Comparison of ENCODE assay signal across 9 mouse cellular contexts in the genomic region with DNA sequence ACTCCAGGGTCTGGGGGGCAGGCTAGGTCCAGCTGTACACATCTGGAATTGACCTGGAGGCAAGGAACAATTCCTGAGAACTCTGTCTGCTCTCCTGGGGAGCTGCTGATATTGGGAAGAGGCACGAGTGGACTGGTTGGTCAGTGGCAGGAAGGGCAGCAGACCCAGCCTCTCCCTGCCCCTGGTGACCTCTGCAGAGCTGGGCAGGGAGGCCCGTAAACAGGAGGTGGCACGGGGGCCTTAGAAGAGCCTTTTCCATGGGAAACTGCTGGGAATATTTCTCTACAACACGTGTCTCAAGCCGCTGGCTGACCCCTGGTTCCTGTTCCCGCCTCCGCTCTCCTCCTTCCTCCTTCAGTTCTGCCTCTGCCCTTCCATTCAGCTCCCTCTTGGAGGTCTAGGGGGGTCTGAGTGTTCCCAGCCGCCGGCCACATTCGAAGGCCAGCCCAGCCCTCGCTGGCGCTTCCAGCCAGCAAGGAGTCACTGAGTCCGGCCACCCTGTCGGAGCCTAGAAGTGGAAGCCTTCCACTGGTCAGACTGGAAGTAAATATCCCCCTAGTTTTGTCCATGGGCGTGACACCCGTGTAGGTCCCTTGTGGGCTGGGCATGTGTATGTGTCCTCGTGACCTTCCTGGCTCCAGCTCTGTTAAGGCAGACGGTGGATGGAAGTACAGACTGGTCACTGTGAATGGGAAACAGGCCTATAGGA. TPM values are rescaled to one million over a fixed set of nuclear protein-coding genes. Genes with fewer than 3 reads are reported as not detected.
DNase-seq lines count a peak whose midpoint lies in the region; ATAC-seq lines count a peak whose summit lies in the region.
"Had no signal": no experiment of that assay in that cellular context is flagged by ENCODE, and none has a peak within 500 bp of the region (broad histone marks: within the 10 kb centered on the region; RNA-seq: fewer than 3 reads in every experiment).

No protein-coding gene starts in this region.

- no peak overlapping the region for H3K4me2 ChIP-seq in forebrain, embryonic 13.5 days
- H3K4me2 ChIP-seq in kidney, embryonic 14.5 days (replicated peaks; ENCODE audit: low read depth, low read length) = peak overlapping the region; percentile 15; the same call in 1 of the 2 replicates

- no peaks in the 10 kb centered on the region for H3K9me3 ChIP-seq in forebrain, embryonic 10.5 days
- H3K9me3 ChIP-seq in forebrain, embryonic 13.5 days (replicated peaks) = no peaks in the 10 kb centered on the region
- H3K9me3 ChIP-seq in kidney, embryonic 14.5 days (ENCODE audit: control insufficient read depth, low read length) = no peaks in the 10 kb centered on the region

- ATAC-seq in forebrain, embryonic 13.5 days = no peak
- ATAC-seq in kidney, embryonic 14.5 days (ENCODE audit: low FRiP score, low TSS enrichment) = no peak
- no peak for ATAC-seq in monocyte, adult 5-6 weeks (replicated peaks; ENCODE audit: insufficient number of reproducible peaks, low FRiP score, low TSS enrichment, poor library complexity, severe bottlenecking)

- H3K9ac ChIP-seq in forebrain, embryonic 13.5 days = no peak overlapping the region
- H3K9ac ChIP-seq in kidney, embryonic 14.5 days (ENCODE audit: low read depth, low read length) = 0 out of 2 replicates have a peak overlapping the region, but pooled peaks have one; percentile 4

- H3K4me3 ChIP-seq in forebrain, embryonic 10.5 days = no peak overlapping the region
- H3K4me3 ChIP-seq in forebrain, embryonic 13.5 days = no peak overlapping the region
- H3K4me3 ChIP-seq in kidney, embryonic 14.5 days (ENCODE audit: low read length) = no peak overlapping the region

- peaks cover 84% of the 10 kb centered on the region for H3K4me1 ChIP-seq in forebrain, embryonic 10.5 days
- peaks cover 21% of the 10 kb centered on the region for H3K4me1 ChIP-seq in forebrain, embryonic 13.5 days
- peaks cover 53% of the 10 kb centered on the region for H3K4me1 ChIP-seq in kidney, embryonic 14.5 days (ENCODE audit: control insufficient read depth, insufficient read depth, low read length)

- peaks cover 80% of the 10 kb centered on the region for H3K27me3 ChIP-seq in forebrain, embryonic 10.5 days (ENCODE audit: poor library complexity, severe bottlenecking)
- H3K27me3 ChIP-seq in forebrain, embryonic 13.5 days = peaks cover 38% of the 10 kb centered on the region
- peaks cover 9% of the 10 kb centered on the region for H3K27me3 ChIP-seq in kidney, embryonic 14.5 days (ENCODE audit: control insufficient read depth, insufficient read depth, low read length)

- no peak for DNase-seq in forebrain, embryonic 10.5 days (ENCODE audit: extremely low spot score, low spot score)
- DNase-seq in gastrocnemius, postnatal 25 days = peak; percentile 71
- DNase-seq in lung, postnatal 25 days (ENCODE audit: low spot score) = peak; percentile 46
- no peak for DNase-seq in retina, embryonic 14.5 days (ENCODE audit: low spot score)
- no peak for DNase-seq in adrenal gland, adult 8-10 months
- DNase-seq: B cell, adult 2 months had no signal

- peak overlapping the region; percentile 66 for H3K27ac ChIP-seq in forebrain, embryonic 10.5 days
- H3K27ac ChIP-seq in forebrain, embryonic 13.5 days = no peak overlapping the region
- peak overlapping the region; percentile 84 for H3K27ac ChIP-seq in kidney, embryonic 14.5 days (ENCODE audit: low read depth, low read length)

- 61% methylated on average over 18 of the region's 18 CpGs for WGBS in forebrain, embryonic 10.5 days
- WGBS in forebrain, embryonic 13.5 days = 61% methylated on average over 18 of the region's 18 CpGs
- 41% methylated on average over 18 of the region's 18 CpGs for WGBS in kidney, embryonic 14.5 days

- no peaks in the 10 kb centered on the region for H3K36me3 ChIP-seq in forebrain, embryonic 10.5 days (replicated peaks)
- H3K36me3 ChIP-seq in forebrain, embryonic 13.5 days (ENCODE audit: poor library complexity, severe bottlenecking) = no peaks in the 10 kb centered on the region
- no peaks in the 10 kb centered on the region for H3K36me3 ChIP-seq in kidney, embryonic 14.5 days (ENCODE audit: control insufficient read depth, insufficient read depth, low read length)

RNA-seq across cellular contexts. Expression of a gene that starts 5.0 kb away (rescaled TPM):
- 0.62 and 1.1 TPM in 2 replicates for polyA plus RNA-seq in forebrain, embryonic 10.5 days (2016; fragmentation: Nextera tagmentation; extraction: Ambion mirVana)
- polyA plus RNA-seq in forebrain, embryonic 13.5 days (2015; fragmentation: Nextera tagmentation; extraction: Ambion mirVana) = 0.79 and 0.80 TPM in 2 replicates
- total RNA-seq in gastrocnemius, postnatal 25 days (2021) = under 1 TPM in 1 of 2 experiments, not detected in 1; 0.35 TPM
- polyA plus RNA-seq in kidney, embryonic 14.5 days (2014; fragmentation: Nextera tagmentation; extraction: Ambion mirVana) = 1.1 and 1.4 TPM in 2 replicates
- not detected in 3 replicates for total RNA-seq in monocyte, adult 5-6 weeks (2017)
- total RNA-seq in adrenal gland, adult 8-10 months (2022) = 10 to 100 TPM; 16.6 to 27.2 (median 22.8) TPM

RNA-seq across cellular contexts. Expression of a gene that starts 5.7 kb away (rescaled TPM):
- 2.5 and 2.9 TPM in 2 replicates for polyA plus RNA-seq in forebrain, embryonic 10.5 days (2016; fragmentation: Nextera tagmentation; extraction: Ambion mirVana)
- polyA plus RNA-seq in forebrain, embryonic 13.5 days (2015; fragmentation: Nextera tagmentation; extraction: Ambion mirVana) = 8.8 and 9.3 TPM in 2 replicates
- 10 to 100 TPM in 1 of 2 experiments, 1 to 10 TPM in 1; 7.5 to 14.7 TPM for total RNA-seq in gastrocnemius, postnatal 25 days (2021)
- polyA plus RNA-seq in kidney, embryonic 14.5 days (2014; fragmentation: Nextera tagmentation; extraction: Ambion mirVana) = 11.0 and 11.3 TPM in 2 replicates
- total RNA-seq in monocyte, adult 5-6 weeks (2017) = 0.29 TPM in 1 of 3 replicates, not detected in the others
- 10 to 100 TPM; 33.4 to 64.8 (median 48.2) TPM for total RNA-seq in adrenal gland, adult 8-10 months (2022)

RNA-seq across cellular contexts. Expression of a gene that starts 21.5 kb away (rescaled TPM):
- 3.5 and 4.0 TPM in 2 replicates for polyA plus RNA-seq in forebrain, embryonic 10.5 days (2016; fragmentation: Nextera tagmentation; extraction: Ambion mirVana)
- polyA plus RNA-seq in forebrain, embryonic 13.5 days (2015; fragmentation: Nextera tagmentation; extraction: Ambion mirVana) = 0.87 and 0.98 TPM in 2 replicates
- total RNA-seq in gastrocnemius, postnatal 25 days (2021) = 1 to 10 TPM; 6.3 to 7.5 TPM
- polyA plus RNA-seq in kidney, embryonic 14.5 days (2014; fragmentation: Nextera tagmentation; extraction: Ambion mirVana) = 5.4 and 7.2 TPM in 2 replicates
- 14.1 to 16.7 TPM (median 15.1 TPM) in 3 replicates for total RNA-seq in monocyte, adult 5-6 weeks (2017)
- 10 to 100 TPM; 13.3 to 20.5 (median 15.0) TPM for total RNA-seq in adrenal gland, adult 8-10 months (2022)

Comparison
In these comparisons a context has a peak if more than half of its experiments do, and no peak if none do; other contexts are left out.
1. DNase-seq: peak in gastrocnemius, postnatal 25 days (single experiment) and lung, postnatal 25 days (single experiment); none in forebrain, embryonic 10.5 days (single experiment), retina, embryonic 14.5 days (single experiment) and adrenal gland, adult 8-10 months (single experiment).
2. RNA of a gene that starts 5.0 kb away (total RNA-seq): 16.6 to 27.2 TPM in adrenal gland, adult 8-10 months; 0.35 TPM in gastrocnemius, postnatal 25 days and not detected in monocyte, adult 5-6 weeks; every median in the first group is over 10 times any median in the second.